31 mouse cellular contexts compared by ENCODE assay signal in genomic region chrX:93857756-93858155, GRCm38 (mm10). TPM values are rescaled to one million over a fixed set of nuclear protein-coding genes. Genes with fewer than 3 reads are reported as not detected.
DNase-seq lines count a peak whose midpoint lies in the region; ATAC-seq lines count a peak whose summit lies in the region.
"Had no signal": no experiment of that assay in that cellular context is flagged by ENCODE, and none has a peak within 500 bp of the region (broad histone marks: within the 10 kb centered on the region; RNA-seq: fewer than 3 reads in every experiment).

No protein-coding gene starts in this region.

- no peak overlapping the region for H3K27ac ChIP-seq in kidney, embryonic 16.5 days (ENCODE audit: low read length)
- H3K27ac ChIP-seq: embryonic facial prominence, embryonic 10.5 days; embryonic facial prominence, embryonic 13.5 days; forebrain, embryonic 12.5 days; forebrain, embryonic 15.5 days; heart, embryonic 15.5 days; hindbrain, embryonic 10.5 days; hindbrain, embryonic 13.5 days; hindbrain, postnatal 0 days had no signal

- peak; percentile 12 for DNase-seq in kidney, adult 18-20 months
- DNase-seq in kidney, adult 9 months: peak; percentile 49
- peak; percentile 28 to 60 for DNase-seq in kidney, postnatal 25 days
- DNase-seq in right cerebral cortex, postnatal 36 days (ENCODE audit: low spot score in 2 of 2): no peak
- DNase-seq in urinary bladder, postnatal 4 days (ENCODE audit: low spot score in 2 of 2): no peak
- DNase-seq: adrenal gland, postnatal 10 days; adrenal gland, postnatal 36 days; B cell, adult 2 months; cerebellum, adult 11 months; cerebellum, adult 2 months; cerebellum, adult 9-11 months; cerebellum, postnatal 36 days; embryo, embryonic 11 days; gastrocnemius, postnatal 25 days; heart, adult 18-20 months; heart, postnatal 10 days; heart, postnatal 36 days had no signal

- no peaks in the 10 kb centered on the region for H3K4me1 ChIP-seq in kidney, embryonic 16.5 days (ENCODE audit: insufficient read depth, low read length)
- H3K4me1 ChIP-seq: embryonic facial prominence, embryonic 10.5 days; embryonic facial prominence, embryonic 13.5 days; forebrain, embryonic 12.5 days; forebrain, embryonic 15.5 days; heart, embryonic 12.5 days; heart, embryonic 15.5 days; hindbrain, embryonic 10.5 days; hindbrain, embryonic 13.5 days had no signal

- no peak overlapping the region for H3K4me3 ChIP-seq in kidney, embryonic 16.5 days (ENCODE audit: low read length)
- H3K4me3 ChIP-seq: embryonic facial prominence, embryonic 10.5 days; embryonic facial prominence, embryonic 13.5 days; erythroblast, embryonic 14.5 days; forebrain, embryonic 12.5 days; forebrain, embryonic 15.5 days; heart, embryonic 12.5 days; heart, embryonic 15.5 days; hindbrain, embryonic 10.5 days; hindbrain, embryonic 13.5 days had no signal

- H3K27me3 ChIP-seq in kidney, embryonic 16.5 days (ENCODE audit: insufficient read depth, low read length): peaks cover 15% of the 10 kb centered on the region
- H3K27me3 ChIP-seq: CH12.LX; forebrain, embryonic 15.5 days had no signal

- H3K9ac ChIP-seq in kidney, embryonic 16.5 days (replicated peaks; ENCODE audit: low read length): no peak overlapping the region
- H3K9ac ChIP-seq: embryonic facial prominence, embryonic 13.5 days; forebrain, embryonic 12.5 days; forebrain, embryonic 15.5 days; heart, embryonic 12.5 days; heart, embryonic 15.5 days; hindbrain, embryonic 13.5 days had no signal

- no peaks in the 10 kb centered on the region for H3K9me3 ChIP-seq in kidney, embryonic 16.5 days (ENCODE audit: low read length)
- H3K9me3 ChIP-seq: embryonic facial prominence, embryonic 10.5 days; embryonic facial prominence, embryonic 13.5 days; forebrain, embryonic 12.5 days; forebrain, embryonic 15.5 days; G1E; heart, embryonic 12.5 days; heart, embryonic 15.5 days; hindbrain, embryonic 10.5 days; hindbrain, embryonic 13.5 days had no signal

- no peaks in the 10 kb centered on the region for H3K36me3 ChIP-seq in kidney, embryonic 16.5 days (ENCODE audit: insufficient read depth, low read length)
- H3K36me3 ChIP-seq: embryonic facial prominence, embryonic 10.5 days; embryonic facial prominence, embryonic 13.5 days; forebrain, embryonic 12.5 days; forebrain, embryonic 15.5 days; G1E; heart, embryonic 12.5 days; heart, embryonic 15.5 days; hindbrain, embryonic 10.5 days; hindbrain, embryonic 13.5 days had no signal

- 85% methylated on average over 3 of the region's 3 CpGs for WGBS in kidney, embryonic 16.5 days

- no peak overlapping the region for H3K4me2 ChIP-seq in kidney, embryonic 16.5 days (replicated peaks; ENCODE audit: low read depth, low read length)
- H3K4me2 ChIP-seq: embryonic facial prominence, embryonic 13.5 days; forebrain, embryonic 12.5 days; forebrain, embryonic 15.5 days; heart, embryonic 12.5 days; heart, embryonic 15.5 days; hindbrain, embryonic 13.5 days had no signal

- no peak for ATAC-seq in kidney, embryonic 16.5 days (ENCODE audit: low FRiP score, low TSS enrichment)
- ATAC-seq: forebrain, embryonic 15.5 days; hindbrain, postnatal 0 days; Patski had no signal

RNA-seq across cellular contexts. Expression of gene Pdk3, which starts 25.8 kb away (rescaled TPM):
- polyA plus RNA-seq in kidney, embryonic 16.5 days (2015; fragmentation: Nextera tagmentation; extraction: Ambion mirVana): 67.3 and 69.1 TPM in 2 replicates

Comparison
In these comparisons a context has a peak if more than half of its experiments do, and no peak if none do; other contexts are left out.
1. DNase-seq: peak in kidney, adult 18-20 months (single experiment), kidney, adult 9 months (single experiment) and kidney, postnatal 25 days (2 of 2); none in right cerebral cortex, postnatal 36 days (0 of 2) and urinary bladder, postnatal 4 days (0 of 2).